Mouse (Mus musculus) CH12.LX (cell line): ENCODE measurements around the gene Lrrc73.

Source experiments
- BHLHE40 ChIP-seq: IDR thresholded peaks from 2 replicates; pipeline ENCODE4 v1.6.1; 2011; ENCODE audit warnings: mild to moderate bottlenecking, low read depth, low read length, improper control_type of control experiment
- CTCF ChIP-seq, 2 experiments: IDR thresholded peaks in 1 of 2; conservative IDR thresholded peaks in 1 of 2; 2 replicates each; pipeline ENCODE4 v1.5.1; 2011 to 2012; ENCODE audit warnings: low read depth in 2 of 2, low read length in 2 of 2, improper control_type of control experiment in 1 of 2, inconsistent platforms in 1 of 2, mild to moderate bottlenecking in 1 of 2, moderate library complexity in 1 of 2
- EP300 ChIP-seq: IDR thresholded peaks from 2 replicates; pipeline ENCODE4 v1.6.1; 2011; ENCODE audit warnings: low read length, improper control_type of control experiment
- HCFC1 ChIP-seq: IDR thresholded peaks from 2 replicates; pipeline ENCODE4 v1.6.1; 2012; ENCODE audit warnings: low read depth, mild to moderate bottlenecking, inconsistent platforms, low read length, improper control_type of control experiment
- MAFK ChIP-seq: IDR thresholded peaks from 2 replicates; pipeline ENCODE4 v1.6.1; 2011; ENCODE audit warnings: low read length, improper control_type of control experiment; ENCODE audit not compliant: insufficient replicate concordance
- POLR2A ChIP-seq: IDR thresholded peaks from 2 replicates; pipeline ENCODE4 v1.6.1; 2011; ENCODE audit warnings: low read depth, mild to moderate bottlenecking, improper control_type of control experiment, low read length
- POLR2AphosphoS2 ChIP-seq: IDR thresholded peaks from 2 replicates; pipeline ENCODE4 v1.6.1; 2011; ENCODE audit warnings: low read depth, low read length, improper control_type of control experiment
- TCF12 ChIP-seq: IDR thresholded peaks from 2 replicates; pipeline ENCODE4 v1.6.1; 2014; ENCODE audit warnings: low read depth, mild to moderate bottlenecking, inconsistent platforms, low read length, improper control_type of control experiment

DNA sequence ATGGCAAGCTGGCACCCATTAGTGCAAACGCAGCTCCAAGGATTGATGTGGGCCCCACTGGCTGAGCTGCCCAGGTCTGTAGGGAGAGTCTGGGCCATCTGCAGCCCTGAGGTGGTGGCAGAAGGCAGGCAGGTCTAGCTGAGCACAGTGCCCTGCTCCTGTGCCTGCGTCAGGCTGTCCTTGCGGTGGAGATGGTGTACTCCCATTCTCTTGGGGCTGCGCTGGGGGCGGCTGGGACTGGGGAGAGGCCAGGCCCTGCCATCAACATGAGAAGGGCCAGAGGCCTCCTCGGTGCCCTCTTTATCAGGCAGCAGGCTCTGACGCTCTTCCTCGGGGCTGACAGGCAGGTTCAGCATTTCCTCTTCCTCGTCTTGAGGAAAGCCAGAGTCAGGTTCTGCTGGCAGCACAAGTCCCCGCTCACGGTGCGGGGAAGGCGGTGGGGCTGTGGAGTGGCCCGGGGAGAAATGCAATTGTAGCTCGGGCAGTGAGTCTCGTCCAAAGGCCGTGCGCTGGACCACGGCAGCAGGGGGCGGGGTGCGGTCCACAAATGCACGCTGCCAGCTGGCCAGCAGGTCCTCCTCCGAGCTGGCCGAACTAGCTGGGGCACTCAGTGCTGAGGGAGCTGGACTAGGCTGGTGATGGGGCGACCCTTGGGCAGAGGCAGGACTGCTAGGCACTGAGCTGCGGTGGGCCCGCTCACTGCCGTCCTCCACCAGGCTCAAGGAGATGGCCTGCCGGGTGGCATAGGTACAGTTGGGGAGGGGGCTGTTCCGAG lies 5.1 kb downstream of the Lrrc73 start:
- TF ChIP-seq HCFC1 (no peak), MAFK (no peak), CTCF (conservative IDR thresholded peaks at IDR 0.05 in 1 of 2, IDR thresholded peaks at IDR 0.05 in 1 of 2; ENCODE audit: low read depth in 2 of 2, low read length in 2 of 2) (no peak), POLR2AphosphoS2 (no peak), POLR2A (no peak), EP300 (no peak), BHLHE40 (no peak), TCF12 (no peak)
